Mouse (Mus musculus) kidney, postnatal 36 days (tissue): ENCODE measurements at regions not wholly inside any gene's neighbourhood (a gene's known extent, or its start where the extent isn't known, plus 50 kb on each side); places are given as distances from the start of the nearest gene placed in this dataset.
"Not testable (repeated sequence)": the region's sequence is repeated elsewhere in the genome, so short reads cannot be mapped to it uniquely, and the experiment has no call there.

Source experiments
- DNase-seq, 2 experiments: peaks; one replicate each; pipeline ENCODE4 v3.0.0; 2021 to 2022; ENCODE audit warnings: mixed read lengths in 2 of 2

DNA sequence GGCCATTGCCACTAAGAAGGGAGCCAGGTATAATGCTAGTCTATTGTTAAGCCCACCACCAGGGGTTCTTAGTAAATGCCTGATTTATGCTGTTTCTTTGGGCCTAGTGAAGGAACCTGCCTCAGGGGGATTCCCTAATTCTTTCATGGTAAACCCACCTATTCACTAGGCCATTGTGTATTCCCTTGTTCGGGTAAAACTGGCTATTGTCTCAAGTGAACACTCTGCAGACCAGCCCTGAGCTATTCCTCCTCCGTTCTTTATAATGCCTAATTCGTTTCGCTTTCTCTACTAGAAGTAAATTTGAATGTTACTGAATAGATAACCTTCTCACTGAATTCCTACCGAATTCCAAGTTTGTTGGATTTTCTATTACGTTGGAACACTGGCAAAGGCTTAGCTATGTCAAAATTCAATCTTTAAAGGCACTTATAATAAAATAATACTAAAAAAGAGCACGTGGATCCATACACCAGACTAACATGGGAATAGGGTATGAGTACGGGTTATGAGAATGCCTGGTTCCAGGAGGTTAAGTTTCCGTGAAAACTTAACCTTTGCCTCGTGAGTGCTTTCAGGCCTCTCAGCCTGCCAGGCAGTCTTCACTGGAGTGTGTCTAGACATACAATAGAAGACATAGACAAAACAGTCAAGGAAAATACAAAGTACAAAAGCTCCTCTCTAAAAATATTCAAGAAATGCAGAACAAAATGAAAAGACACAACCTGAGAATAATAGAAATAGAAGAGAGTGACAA is 536.8 kb upstream of the Cntn5 start:
- DNase-seq: peak; percentile 28 to 39

DNA sequence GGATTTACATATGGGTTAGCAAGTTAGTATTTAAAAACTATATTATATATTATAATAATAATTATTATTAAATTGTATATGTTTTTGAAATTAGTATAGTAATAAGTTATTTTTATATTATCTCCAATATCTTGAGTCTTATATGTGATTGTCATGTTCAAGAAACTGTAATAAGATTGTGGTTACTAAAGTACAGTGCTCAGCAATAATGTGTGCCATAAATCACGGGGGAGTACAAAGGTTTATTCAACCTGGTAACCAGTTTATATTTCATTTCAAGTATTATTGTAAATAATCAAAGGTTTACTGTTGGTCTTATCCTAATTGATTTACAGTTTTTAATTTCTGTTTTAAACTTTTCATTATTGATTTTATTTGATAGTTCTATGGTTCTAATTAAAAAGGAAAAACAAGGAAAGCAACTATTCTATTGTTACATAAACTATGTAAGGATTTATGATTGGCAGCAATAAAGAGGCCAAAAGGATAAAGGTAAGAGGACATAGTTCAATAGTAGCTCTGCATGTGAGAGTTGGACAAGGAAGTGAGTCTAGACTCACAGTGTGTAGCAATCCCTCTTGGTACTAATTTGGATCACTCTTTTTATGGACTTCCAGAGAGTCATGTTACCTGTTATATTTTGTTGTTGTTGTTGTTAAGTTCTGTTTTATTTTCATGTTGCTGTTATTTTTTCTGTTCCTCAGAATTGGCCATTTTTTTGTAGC is 532.0 kb upstream of the Cntn5 start:
- no peak for DNase-seq

DNA sequence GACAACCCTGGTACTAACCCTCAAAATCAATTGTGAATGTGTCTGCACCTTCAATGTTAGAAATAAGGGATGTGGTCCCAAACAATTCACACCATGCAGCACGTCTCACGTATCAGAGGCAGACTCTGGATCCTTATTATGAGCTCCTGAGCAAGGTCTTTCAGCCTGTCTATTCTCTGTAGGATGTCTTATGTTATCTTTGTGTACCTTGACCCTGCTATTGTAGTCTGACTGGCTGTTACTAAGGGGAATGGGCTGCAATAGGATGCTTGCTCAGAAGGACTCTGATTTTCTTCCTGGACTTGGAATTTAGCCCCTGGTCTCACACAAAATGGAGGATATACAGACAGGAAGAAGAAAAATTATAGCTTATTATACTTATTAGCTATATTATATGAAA is 531.4 kb upstream of the Cntn5 start:
- DNase-seq: no peak

GRCm38 (mm10) chr9:11435019-11435418 is 530.4 kb upstream of the Cntn5 start:
- peak; percentile 47 to 70 for DNase-seq

DNA sequence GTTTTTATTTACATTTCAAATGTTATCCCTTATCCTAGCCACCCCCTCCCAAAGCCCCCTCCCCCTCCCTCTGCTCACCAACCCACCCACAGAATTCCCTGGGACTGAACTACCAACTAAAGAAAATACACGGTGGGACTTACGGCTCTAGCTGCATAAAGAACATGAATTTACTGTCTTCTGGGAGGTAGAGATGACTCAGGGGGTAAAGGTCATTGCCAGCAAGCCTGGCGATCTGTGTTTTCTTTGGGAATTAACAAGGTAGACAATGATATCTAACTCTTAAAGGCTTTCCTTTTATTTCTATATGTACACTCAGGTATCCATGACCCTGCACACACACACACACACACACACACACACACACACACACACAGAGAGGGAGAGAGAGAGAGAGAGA is 521.9 kb upstream of the Cntn5 start:
- DNase-seq: no peak

DNA sequence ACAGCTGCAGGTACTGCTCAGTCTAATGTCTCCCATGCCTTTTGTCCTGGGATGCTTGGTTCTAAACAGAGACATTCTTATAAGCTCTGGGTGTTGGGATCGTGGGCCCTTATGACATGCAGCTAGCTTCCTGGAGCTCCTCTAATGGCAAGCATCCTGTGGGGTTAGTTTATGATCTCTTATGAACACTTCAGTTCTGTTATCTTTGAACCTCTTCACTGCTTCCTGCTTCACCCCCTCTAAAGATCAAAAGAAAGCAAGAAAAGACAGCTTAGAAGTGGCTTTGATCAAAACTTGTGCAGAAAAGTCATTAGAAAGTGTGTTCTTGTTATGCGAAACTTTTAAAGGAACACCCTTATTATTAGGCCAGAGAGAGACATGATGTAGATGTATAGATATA is 492.3 kb upstream of the Cntn5 start:
- DNase-seq: no peak

GRCm38 (mm10) chr9:11381648-11382075 is 477.1 kb upstream of the Cntn5 start:
- DNase-seq: no peak

DNA sequence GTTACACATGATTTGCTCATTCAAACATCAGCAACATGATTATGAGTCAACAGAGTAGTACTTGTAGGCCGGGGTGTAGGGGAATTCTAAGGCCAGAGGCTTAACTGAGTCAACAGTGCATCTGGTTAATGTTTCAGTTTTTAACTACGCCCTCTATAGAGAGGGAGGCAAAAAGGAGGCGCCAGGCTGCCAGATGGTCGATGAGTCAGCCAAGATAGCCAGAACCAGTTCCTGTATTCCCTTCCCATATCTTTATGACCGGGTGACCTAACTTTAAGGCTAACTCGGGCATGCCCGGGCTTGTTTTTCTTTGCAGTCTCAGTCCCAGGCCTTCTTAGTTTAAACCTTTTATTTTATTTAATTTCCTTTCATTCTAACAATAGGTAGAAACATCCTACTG is 476.0 kb upstream of the Cntn5 start:
- no peak for DNase-seq

DNA sequence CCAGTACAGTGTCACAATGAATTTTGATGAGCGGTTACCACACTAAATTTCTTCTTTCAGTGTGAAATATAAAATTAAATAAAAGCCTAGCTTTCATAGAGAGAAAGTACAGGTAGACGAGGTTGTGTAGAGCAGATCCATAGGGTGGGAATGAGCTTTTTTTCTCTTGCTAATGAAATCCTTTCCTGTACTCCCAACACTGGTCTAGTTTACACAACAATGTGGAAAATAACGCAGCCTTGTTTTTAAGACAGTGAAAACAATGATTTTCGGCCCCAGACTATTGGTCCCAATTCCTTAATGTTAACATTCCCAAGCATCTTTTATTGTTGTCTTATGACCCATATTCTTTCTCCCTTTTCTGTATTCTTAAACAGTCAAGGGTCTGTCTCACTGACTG is 473.5 kb upstream of the Cntn5 start:
- DNase-seq: no peak

GRCm38 (mm10) chr9:11377586-11377985 is 473.0 kb upstream of the Cntn5 start:
- no peak for DNase-seq

DNA sequence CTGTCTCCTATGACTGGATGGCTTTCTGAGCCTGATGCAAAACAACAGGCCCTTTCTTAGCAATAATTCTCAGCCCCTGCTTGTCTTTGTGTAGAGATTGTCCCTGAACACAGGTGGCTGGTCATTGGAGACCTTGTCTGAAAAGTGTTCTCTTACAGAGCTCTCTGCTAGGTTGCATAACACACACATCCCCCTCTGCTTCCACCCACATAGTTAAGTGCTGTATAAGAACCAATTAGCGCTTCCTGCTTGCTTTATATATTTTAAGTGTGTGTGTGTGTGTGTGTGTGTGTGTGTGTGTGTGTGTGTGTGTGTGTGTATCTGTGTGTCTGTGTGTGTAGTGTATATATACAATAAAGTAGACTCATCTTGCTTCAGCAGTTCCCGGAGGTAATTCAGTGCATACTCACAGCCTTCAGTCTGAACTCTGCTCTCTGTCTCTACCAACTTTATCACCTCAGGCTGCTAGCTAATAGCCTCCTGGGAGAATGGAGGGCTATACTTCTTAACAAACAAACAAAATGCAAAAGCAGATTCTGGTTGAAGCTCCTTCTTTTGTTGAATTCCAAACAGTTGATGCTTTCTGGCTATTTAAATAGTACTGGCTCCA is 468.8 kb upstream of the Cntn5 start:
- DNase-seq: no peak

DNA sequence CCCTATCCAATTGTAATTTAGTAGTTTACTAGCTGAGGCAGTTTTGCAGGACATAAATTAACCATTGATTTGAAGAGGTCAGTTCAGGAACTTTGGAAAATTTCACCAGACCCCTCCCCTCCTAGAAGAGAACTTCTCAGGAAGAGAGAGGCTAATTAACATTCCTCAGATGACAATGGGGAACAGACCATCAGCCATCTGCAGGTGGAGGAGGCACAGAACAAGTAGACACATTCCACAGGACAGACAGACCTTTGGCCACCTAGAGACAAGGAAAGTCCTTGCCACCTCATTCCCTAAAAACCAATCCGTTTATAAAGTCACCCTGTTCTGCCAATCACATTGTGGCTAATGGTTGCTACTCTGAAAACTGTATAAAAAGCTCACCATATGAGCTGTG is 463.5 kb upstream of the Cntn5 start:
- DNase-seq: no peak

DNA sequence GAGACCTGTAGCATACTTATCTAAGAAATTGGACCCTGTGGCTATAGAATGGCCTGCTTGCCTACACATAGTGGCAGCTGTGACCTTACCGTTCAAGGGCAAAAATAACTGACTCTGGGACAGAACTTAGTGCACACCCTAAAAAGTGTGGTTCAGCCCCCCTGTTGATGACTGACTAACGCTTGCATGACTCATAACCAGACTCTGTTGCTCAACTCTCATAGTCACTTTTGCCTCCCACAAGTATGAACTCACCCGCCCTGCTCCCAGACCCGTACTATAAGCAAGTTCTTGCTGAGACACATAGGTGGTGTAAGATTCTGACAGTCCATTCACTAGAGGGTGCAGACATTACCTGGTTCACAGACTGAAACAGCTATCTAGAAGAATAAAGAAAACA is 424.3 kb upstream of the Cntn5 start:
- DNase-seq: no peak

DNA sequence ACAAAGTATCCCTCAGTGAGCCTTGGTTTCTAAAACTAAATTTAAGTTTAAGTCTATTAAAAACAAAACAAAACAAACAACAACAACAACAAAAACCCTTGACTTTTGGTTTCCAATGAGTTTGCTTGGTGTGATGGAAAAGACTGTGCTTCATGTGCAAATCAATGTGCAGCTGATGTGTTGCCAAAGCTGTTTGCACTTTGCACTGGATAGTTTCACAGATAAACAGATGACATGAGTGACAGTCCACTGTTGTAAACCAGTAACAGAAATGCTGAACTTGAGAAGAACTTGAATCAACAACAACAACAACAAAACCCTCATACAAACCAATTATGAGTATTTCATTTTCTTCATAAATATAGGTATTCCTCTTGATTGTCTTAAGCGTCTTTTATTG is 412.6 kb upstream of the Cntn5 start:
- no peak for DNase-seq

GRCm38 (mm10) chr9:11297116-11297515 is 392.5 kb upstream of the Cntn5 start:
- DNase-seq: not testable (repeated sequence)

DNA sequence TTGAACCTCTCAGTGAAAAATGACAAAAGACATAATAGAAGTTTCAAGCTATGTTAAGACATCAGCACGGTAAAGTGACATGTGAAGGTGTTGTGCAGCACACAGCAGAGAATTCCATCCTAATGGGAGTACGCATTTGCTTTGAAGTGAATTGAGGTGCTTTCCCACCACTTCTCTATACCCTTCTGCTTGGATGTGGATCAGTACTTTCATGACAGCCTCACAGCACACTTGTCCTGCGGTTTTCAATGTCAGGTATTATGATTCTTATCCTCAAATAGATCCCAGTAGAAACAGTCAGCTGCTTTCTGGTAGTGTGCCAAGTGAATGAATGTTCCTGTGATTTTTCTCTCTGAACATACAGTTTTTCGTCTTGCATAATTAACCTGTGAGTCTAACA is 380.6 kb upstream of the Cntn5 start:
- no peak for DNase-seq

- no peak for DNase-seq
Measured at GRCm38 (mm10) chr9:11284549-11284948, 380.0 kb upstream of the Cntn5 start.

GRCm38 (mm10) chr9:11279409-11280127 is 375.0 kb upstream of the Cntn5 start:
- no peak for DNase-seq

GRCm38 (mm10) chr9:11277810-11278209 is 373.2 kb upstream of the Cntn5 start:
- no peak for DNase-seq

- DNase-seq: no peak
Measured at GRCm38 (mm10) chr9:11276966-11277365, 372.4 kb upstream of the Cntn5 start.

GRCm38 (mm10) chr9:11256848-11257247 is 352.3 kb upstream of the Cntn5 start:
- DNase-seq: no peak

GRCm38 (mm10) chr9:11206829-11207228 is 302.3 kb upstream of the Cntn5 start:
- DNase-seq: no peak

DNA sequence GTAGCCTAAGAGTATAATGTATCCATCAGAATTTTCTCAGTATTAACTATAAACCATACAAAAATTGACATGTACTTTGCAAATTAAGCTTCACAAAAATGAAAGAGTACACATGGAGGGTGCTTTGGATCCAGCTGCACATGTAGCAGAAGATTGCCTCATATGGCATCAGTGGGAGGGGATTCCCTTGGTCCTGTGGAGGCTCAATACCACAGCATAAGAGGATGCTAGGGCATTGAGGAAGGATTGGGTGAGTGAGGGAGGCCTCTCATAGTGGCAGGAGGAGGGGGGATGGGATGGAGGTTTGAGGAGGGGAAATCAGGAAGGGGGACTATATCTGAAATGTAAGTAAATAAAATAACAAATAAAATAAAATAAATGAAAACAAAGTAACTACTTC is 301.7 kb upstream of the Cntn5 start:
- DNase-seq: no peak
